Mouse (Mus musculus): ENCODE results near the gene Rpp21. TPM values are rescaled to one million over a fixed set of nuclear protein-coding genes. Genes with fewer than 3 reads are reported as not detected.
A peak's percentile ranks its signal among the peaks of the same experiment; 100 is the strongest.

Rpp21 gene
- total and polyA plus RNA-seq, 2 experiments from 2014 or later, result 39.2 to 139 TPM

- H3K9me3 ChIP-seq (ENCODE audit: low read length), result no peaks in the 10 kb centered on the region
- 80% methylated on average over 5 of the region's 5 CpGs for WGBS
- no peak overlapping the region for H3K27ac ChIP-seq (ENCODE audit: low read depth, low read length)
- ATAC-seq (no peak), DNase-seq (no peak)
- TF ChIP-seq CTCF (IDR thresholded peaks at IDR 0.05; ENCODE audit: low read depth), result no peak
- peaks cover 28% of the 10 kb centered on the region; the same call in 1 of the 2 replicates for H3K27me3 ChIP-seq (ENCODE audit: insufficient read depth, low read length)
- 0 out of 2 replicates have a peak, but pooled peaks cover 6% of the 10 kb centered on the region for H3K4me1 ChIP-seq (ENCODE audit: insufficient read depth)
- no peak overlapping the region for H3K9ac ChIP-seq
- no peaks in the 10 kb centered on the region for H3K36me3 ChIP-seq (ENCODE audit: insufficient read depth)
- no peak overlapping the region for H3K4me2 ChIP-seq (ENCODE audit: low read depth)
- H3K4me3 ChIP-seq (ENCODE audit: low read depth, low read length), result no peak overlapping the region
Observed at GRCm38 (mm10) chr17:36233572-36233971, 24.3 kb downstream of the Rpp21 start.

- peak; percentile 79 for TF ChIP-seq CTCF (IDR thresholded peaks at IDR 0.05; ENCODE audit: low read depth)
- H3K36me3 ChIP-seq (ENCODE audit: insufficient read depth), result no peaks in the 10 kb centered on the region
- H3K4me3 ChIP-seq (ENCODE audit: low read depth, low read length), result no peak overlapping the region
- H3K4me2 ChIP-seq (ENCODE audit: low read depth), result no peak overlapping the region
- peak; percentile 92 for DNase-seq
- WGBS, result 18% methylated on average over 36 of the region's 36 CpGs
- H3K27ac ChIP-seq (ENCODE audit: low read depth, low read length), result no peak overlapping the region
- H3K9me3 ChIP-seq (ENCODE audit: low read length), result no peaks in the 10 kb centered on the region
- ATAC-seq, result no peak
- no peaks in the 10 kb centered on the region for H3K4me1 ChIP-seq (ENCODE audit: insufficient read depth)
- H3K27me3 ChIP-seq (ENCODE audit: insufficient read depth, low read length), result peaks cover 28% of the 10 kb centered on the region
- no peak overlapping the region for H3K9ac ChIP-seq
Observed at GRCm38 (mm10) chr17:36231318-36231717, 26.6 kb downstream of the Rpp21 start.

GRCm38 (mm10) chr17:36229046-36229445 is 28.8 kb downstream of the Rpp21 start:
- no peak overlapping the region for H3K27ac ChIP-seq (ENCODE audit: low read depth, low read length)
- no peaks in the 10 kb centered on the region for H3K4me1 ChIP-seq (ENCODE audit: insufficient read depth)
- peaks cover 45% of the 10 kb centered on the region for H3K27me3 ChIP-seq (ENCODE audit: insufficient read depth, low read length)
- 13% methylated on average over 5 of the region's 5 CpGs for WGBS
- DNase-seq, result no peak
- no peak overlapping the region for H3K4me3 ChIP-seq (ENCODE audit: low read depth, low read length)
- no peak for ATAC-seq
- no peaks in the 10 kb centered on the region for H3K9me3 ChIP-seq (ENCODE audit: low read length)
- no peak overlapping the region for H3K9ac ChIP-seq
- TF ChIP-seq CTCF (IDR thresholded peaks at IDR 0.05; ENCODE audit: low read depth), result no peak
- no peak overlapping the region for H3K4me2 ChIP-seq (ENCODE audit: low read depth)
- H3K36me3 ChIP-seq (ENCODE audit: insufficient read depth), result no peaks in the 10 kb centered on the region

GRCm38 (mm10) chr17:36226921-36227320 is 30.9 kb downstream of the Rpp21 start:
- DNase-seq (no peak), ATAC-seq (no peak)
- peak; percentile 28; the same call in 1 of the 2 replicates for TF ChIP-seq CTCF (IDR thresholded peaks at IDR 0.05; ENCODE audit: low read depth)
- Histone ChIP-seq H3K27me3 (ENCODE audit: insufficient read depth, low read length) (peaks cover 51% of the 10 kb centered on the region), H3K9me3 (ENCODE audit: low read length) (no peaks in the 10 kb centered on the region), H3K36me3 (ENCODE audit: insufficient read depth) (no peaks in the 10 kb centered on the region), H3K4me3 (ENCODE audit: low read depth, low read length) (no peak overlapping the region), H3K4me1 (ENCODE audit: insufficient read depth) (no peaks in the 10 kb centered on the region), H3K9ac (no peak overlapping the region), H3K4me2 (ENCODE audit: low read depth) (no peak overlapping the region), H3K27ac (ENCODE audit: low read depth, low read length) (no peak overlapping the region)
- 20% methylated on average over 8 of the region's 8 CpGs for WGBS

- H3K4me1 ChIP-seq (ENCODE audit: insufficient read depth), result no peaks in the 10 kb centered on the region
- no peaks in the 10 kb centered on the region for H3K9me3 ChIP-seq (ENCODE audit: low read length)
- H3K4me3 ChIP-seq (ENCODE audit: low read depth, low read length), result no peak overlapping the region
- ATAC-seq, result no peak; the same call in 1 of the 2 replicates
- no peak overlapping the region for H3K4me2 ChIP-seq (ENCODE audit: low read depth)
- 12% methylated on average over 9 of the region's 9 CpGs for WGBS
- H3K9ac ChIP-seq, result no peak overlapping the region
- no peak for DNase-seq
- TF ChIP-seq CTCF (IDR thresholded peaks at IDR 0.05; ENCODE audit: low read depth), result no peak
- no peak overlapping the region for H3K27ac ChIP-seq (ENCODE audit: low read depth, low read length)
- H3K27me3 ChIP-seq (ENCODE audit: insufficient read depth, low read length), result peaks cover 52% of the 10 kb centered on the region
- no peaks in the 10 kb centered on the region for H3K36me3 ChIP-seq (ENCODE audit: insufficient read depth)
Observed at GRCm38 (mm10) chr17:36225231-36225824, 32.5 kb downstream of the Rpp21 start.

GRCm38 (mm10) chr17:36224451-36224850 is 33.4 kb downstream of the Rpp21 start:
- H3K9ac ChIP-seq, result no peak overlapping the region
- peaks cover 48% of the 10 kb centered on the region for H3K27me3 ChIP-seq (ENCODE audit: insufficient read depth, low read length)
- no peaks in the 10 kb centered on the region for H3K36me3 ChIP-seq (ENCODE audit: insufficient read depth)
- H3K9me3 ChIP-seq (ENCODE audit: low read length), result no peaks in the 10 kb centered on the region
- H3K4me1 ChIP-seq (ENCODE audit: insufficient read depth), result no peaks in the 10 kb centered on the region
- ATAC-seq, result no peak
- no peak overlapping the region for H3K4me2 ChIP-seq (ENCODE audit: low read depth)
- no peak for DNase-seq
- H3K4me3 ChIP-seq (ENCODE audit: low read depth, low read length), result no peak overlapping the region
- TF ChIP-seq CTCF (IDR thresholded peaks at IDR 0.05; ENCODE audit: low read depth), result no peak
- whole genome bisulfite sequencing, result 54% methylated on average over 3 of the region's 3 CpGs
- H3K27ac ChIP-seq (ENCODE audit: low read depth, low read length), result no peak overlapping the region

- Histone ChIP-seq H3K9me3 (ENCODE audit: low read length) (no peaks in the 10 kb centered on the region), H3K27ac (ENCODE audit: low read depth, low read length) (no peak overlapping the region), H3K36me3 (ENCODE audit: insufficient read depth) (no peaks in the 10 kb centered on the region), H3K9ac (no peak overlapping the region), H3K27me3 (ENCODE audit: insufficient read depth, low read length) (peaks cover 44% of the 10 kb centered on the region), H3K4me1 (ENCODE audit: insufficient read depth) (no peaks in the 10 kb centered on the region), H3K4me3 (ENCODE audit: low read depth, low read length) (no peak overlapping the region), H3K4me2 (ENCODE audit: low read depth) (no peak overlapping the region)
- DNase-seq (no peak), ATAC-seq (no peak)
- no peak for TF ChIP-seq CTCF (IDR thresholded peaks at IDR 0.05; ENCODE audit: low read depth)
- 50% methylated on average over 5 of the region's 5 CpGs for WGBS
Observed at GRCm38 (mm10) chr17:36218594-36219155, 39.2 kb downstream of the Rpp21 start.

Measured in forebrain, postnatal 0 days (tissue).